Mouse (Mus musculus): ENCODE results near the gene Jmjd1c.

DNA sequence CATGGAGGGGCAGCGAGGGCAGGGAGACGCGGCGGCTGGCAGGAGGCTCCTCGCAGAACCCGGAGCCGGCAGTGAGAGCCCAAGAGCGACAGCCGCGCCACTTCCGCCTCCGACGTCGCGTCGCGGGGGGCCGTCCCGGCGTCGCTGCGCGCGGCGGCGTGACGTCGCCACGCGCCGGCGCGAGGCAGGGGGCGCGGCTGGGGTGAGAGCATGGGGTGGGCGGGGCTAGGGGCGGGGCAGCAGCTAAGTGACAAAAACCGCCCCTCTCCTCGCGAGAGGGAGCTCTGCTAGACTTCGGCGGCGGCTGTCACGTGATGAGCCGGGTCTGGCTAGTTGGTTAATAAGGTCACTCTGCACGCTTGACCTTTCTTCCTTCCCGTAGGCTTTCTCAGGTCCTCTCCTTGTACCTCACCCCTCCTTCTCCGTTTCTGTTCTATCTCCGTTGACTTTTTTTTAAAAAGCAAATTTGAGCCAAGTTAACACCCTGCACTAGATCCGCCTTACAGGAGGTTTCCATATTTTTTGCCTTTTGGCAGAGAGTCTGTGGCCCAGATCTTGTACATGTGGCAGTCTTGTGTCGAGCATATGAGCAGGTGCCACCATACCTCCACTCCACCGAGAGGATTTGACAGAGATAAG, 189.4 kb downstream of the Jmjd1c start, which contains the start of gene Nrbf2:
- peak; percentile 26; the same call in 1 of the 2 replicates for TF ChIP-seq CTCF (IDR thresholded peaks at IDR 0.05; ENCODE audit: low read depth)
- TF ChIP-seq EP300 (IDR thresholded peaks at IDR 0.05; ENCODE audit: low read depth) = peak; percentile 30; the same call in 1 of the 2 replicates

Data from liver, postnatal 0 days (tissue).